Mouse (Mus musculus): ENCODE measurements around the gene Fzd4.

Gene Fzd4

GRCm38 (mm10) chr7:89401136-89401858 is 2.9 kb upstream of the Fzd4 start:
- DNase-seq, result no peak

GRCm38 (mm10) chr7:89401936-89402335 is 2.2 kb upstream of the Fzd4 start:
- DNase-seq, result no peak

GRCm38 (mm10) chr7:89403053-89403972 is 842 bp upstream of the Fzd4 start:
- DNase-seq, result no peak

- DNase-seq, result peak; percentile 52
These were observed 732 bp downstream of the Fzd4 start for GRCm38 (mm10) chr7:89404734-89405440.

DNA sequence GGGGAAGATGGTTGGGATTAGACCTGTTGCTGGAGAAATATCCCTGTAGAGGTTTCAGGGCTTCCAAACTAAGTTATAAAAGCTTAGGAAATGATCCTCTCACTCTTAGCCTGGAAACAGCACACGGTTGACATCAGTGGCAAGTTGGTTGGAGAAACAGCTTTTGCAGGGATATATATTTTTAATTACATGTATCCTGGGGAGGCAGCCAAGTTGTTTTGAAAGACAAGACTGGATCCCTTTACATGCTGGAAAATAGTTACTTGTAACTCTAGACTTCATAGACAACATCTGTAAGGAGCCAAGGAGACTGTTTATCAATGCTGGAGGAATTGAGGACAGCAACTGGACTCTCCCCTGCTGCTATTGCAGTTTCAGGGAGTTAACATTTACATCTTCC is 1.9 kb downstream of the Fzd4 start:
- DNase-seq, result no peak

DNA sequence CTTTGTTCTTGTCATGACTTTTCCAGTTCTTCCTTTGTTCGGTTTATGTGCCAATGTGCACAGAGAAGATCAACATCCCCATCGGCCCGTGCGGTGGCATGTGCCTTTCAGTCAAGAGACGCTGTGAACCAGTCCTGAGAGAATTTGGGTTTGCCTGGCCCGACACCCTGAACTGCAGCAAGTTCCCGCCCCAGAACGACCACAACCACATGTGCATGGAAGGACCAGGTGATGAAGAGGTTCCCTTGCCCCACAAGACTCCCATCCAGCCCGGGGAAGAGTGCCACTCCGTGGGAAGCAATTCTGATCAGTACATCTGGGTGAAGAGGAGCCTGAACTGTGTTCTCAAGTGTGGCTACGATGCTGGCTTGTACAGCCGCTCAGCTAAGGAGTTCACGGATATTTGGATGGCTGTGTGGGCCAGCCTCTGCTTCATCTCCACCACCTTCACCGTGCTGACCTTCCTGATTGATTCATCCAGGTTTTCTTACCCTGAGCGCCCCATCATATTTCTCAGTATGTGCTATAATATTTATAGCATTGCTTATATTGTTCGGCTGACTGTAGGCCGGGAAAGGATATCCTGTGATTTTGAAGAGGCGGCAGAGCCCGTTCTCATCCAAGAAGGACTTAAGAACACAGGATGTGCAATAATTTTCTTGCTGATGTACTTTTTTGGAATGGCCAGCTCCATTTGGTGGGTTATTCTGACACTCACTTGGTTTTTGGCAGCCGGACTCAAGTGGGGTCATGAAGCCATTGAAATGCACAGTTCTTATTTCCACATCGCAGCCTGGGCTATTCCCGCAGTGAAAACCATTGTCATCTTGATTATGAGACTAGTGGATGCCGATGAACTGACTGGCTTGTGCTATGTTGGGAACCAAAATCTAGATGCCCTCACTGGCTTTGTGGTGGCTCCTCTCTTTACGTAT is 3.1 kb downstream of the Fzd4 start:
- no peak for DNase-seq

DNA sequence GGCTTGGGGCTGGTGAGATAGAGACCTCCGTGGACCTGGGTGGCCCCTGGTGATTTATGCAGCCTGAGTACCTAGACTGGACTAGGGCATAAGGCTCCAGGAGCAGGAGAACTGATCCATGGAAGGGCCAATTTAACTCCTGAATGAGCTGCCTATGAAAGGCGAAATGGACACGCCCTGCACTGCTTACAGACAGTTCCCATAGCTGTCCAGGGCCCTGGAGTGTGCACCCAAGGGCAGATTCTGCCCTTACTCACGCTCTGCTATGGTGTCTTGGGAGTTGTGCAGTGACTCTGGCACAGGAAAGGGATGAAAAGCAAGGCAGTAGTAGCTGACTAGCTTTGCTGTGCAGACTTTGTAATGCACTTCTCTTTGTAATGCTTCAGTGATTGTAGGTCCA is 6.1 kb downstream of the Fzd4 start:
- no peak for DNase-seq

- no peak for DNase-seq
These were observed 7.2 kb downstream of the Fzd4 start for GRCm38 (mm10) chr7:89411346-89411745.

DNA sequence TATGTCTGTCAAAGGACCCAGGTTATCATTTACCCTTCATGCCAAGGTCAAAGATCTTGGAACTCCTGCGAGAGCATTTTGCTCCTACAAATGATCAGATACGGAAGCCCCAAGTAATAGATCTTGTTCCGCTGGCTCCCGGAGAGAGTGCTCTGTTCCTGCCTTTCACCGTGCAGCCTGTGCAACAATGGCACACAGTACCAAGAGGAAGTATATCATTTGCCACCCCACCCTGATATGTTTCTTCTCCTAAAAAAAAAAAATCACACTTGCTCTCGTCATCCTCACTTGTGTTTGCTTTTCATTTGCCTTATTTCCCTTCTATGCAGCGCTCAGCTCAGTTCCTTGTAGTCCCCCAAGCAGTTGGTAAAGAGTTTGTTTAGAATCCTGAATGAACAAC is 7.9 kb downstream of the Fzd4 start:
- DNase-seq, result no peak

DNA sequence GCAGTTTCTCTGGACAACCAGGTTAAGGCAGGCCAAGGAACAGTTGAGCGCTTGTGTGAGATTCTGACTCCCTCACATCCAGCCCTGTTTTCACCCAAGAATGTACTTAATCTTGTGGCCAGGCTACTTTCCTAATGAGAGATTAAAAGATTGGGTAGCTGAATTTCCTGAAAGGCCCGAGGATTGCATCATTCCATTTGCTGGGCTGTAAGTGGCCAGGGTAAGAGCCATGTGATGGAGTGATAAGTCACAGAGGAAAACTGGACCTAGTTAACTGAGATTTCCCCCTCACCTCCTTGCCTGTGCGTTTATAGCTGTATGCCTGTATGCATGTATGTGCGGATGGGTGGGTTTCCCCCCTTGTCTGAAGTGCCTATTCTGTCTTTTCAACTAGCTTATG is 11.9 kb downstream of the Fzd4 start:
- no peak for DNase-seq

- DNase-seq, result no peak
These were observed 13.6 kb downstream of the Fzd4 start for GRCm38 (mm10) chr7:89417707-89418106.

DNA sequence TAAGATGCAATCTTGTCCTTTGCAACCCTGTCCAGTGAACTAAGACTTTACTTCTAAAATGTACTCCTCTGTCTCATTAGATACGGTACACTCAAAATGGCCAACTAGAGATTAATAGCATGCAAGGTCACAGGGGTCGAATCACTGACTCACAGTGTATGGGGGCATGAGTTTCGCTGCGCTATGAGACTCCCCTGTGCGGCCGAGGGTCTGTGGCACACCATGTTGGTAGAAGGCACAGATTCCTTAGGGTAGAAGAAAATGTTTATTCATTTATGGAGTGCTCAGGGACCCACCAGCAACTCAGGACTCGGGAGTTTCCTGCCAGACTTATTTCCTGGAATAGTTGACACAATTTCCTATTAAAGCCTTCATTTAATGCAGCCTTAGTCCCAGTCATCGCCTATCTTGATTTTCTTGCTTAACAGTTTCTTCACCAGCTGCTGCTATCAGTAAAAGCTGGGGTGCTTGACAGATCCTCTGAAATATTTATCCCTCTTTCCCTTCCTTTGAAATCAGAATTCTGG is 14.0 kb downstream of the Fzd4 start:
- no peak for DNase-seq

- DNase-seq, result peak; percentile 51
These were observed 14.9 kb downstream of the Fzd4 start for GRCm38 (mm10) chr7:89418917-89419679.

GRCm38 (mm10) chr7:89421294-89421693 is 17.1 kb downstream of the Fzd4 start:
- DNase-seq, result no peak

DNA sequence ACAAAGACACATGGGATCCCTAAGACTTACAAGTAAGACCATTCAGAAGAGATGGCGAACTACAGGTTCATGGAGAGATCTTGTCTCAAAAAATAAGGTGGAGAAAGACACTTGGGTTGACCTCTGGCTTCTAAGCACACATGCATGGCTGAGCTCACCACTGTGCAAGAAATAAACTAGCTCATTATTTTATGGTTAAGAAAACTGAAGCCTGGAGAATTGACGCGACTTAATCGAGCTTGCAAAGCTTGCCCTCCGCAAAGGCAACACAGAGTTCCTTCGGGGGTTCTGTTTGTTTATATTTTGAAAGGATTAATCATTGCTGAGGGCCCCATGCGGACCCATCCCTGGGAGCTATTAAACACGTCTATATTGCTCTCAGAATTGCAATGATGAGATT is 18.5 kb downstream of the Fzd4 start:
- DNase-seq, result no peak

- DNase-seq, result no peak
These were observed 19.0 kb downstream of the Fzd4 start for GRCm38 (mm10) chr7:89423194-89423593.

- no peak for DNase-seq
These were observed 19.6 kb downstream of the Fzd4 start for GRCm38 (mm10) chr7:89423688-89424255.

- no peak for DNase-seq
These were observed 20.5 kb downstream of the Fzd4 start for GRCm38 (mm10) chr7:89424659-89425058.

GRCm38 (mm10) chr7:89425803-89426725 is 21.9 kb downstream of the Fzd4 start:
- DNase-seq, result no peak

- DNase-seq, result no peak
These were observed 22.9 kb downstream of the Fzd4 start for GRCm38 (mm10) chr7:89427101-89427500.
